Comparison of ENCODE assay signal across 8 mouse cellular contexts in the genomic region with DNA sequence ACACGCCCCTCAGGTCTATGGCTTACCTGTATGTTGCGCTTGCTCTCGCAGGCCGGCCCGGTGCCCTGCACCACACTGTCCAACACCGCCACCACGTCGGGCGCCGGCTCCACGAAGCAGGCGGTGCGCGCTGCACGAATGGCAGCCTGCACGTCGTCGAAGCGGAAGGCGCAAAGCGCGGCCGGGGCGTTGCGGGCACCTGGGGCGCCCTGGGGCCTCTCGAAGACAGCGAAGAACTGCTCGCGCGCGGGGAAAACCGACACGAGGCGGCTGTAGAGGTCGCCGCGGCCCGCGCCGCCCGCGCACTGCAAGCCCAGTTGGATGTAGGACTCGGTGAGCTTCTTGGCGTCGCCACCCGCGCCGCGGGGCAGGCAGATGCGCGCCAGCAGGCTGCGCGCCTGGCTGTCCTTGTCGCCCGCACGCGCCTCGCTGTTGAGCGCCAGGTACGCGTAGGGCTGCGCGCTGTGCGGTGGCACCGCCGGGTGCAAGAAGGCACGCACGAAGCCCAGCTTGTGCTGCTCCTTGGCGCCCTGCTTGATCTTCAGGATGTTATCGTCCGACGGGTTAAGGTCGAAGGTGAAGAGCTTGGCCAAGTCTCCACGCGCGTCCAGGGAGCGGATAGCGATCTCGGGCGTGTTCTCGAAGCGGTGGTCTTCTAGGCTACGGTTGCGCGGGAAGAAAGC. TPM values are rescaled to one million over a fixed set of nuclear protein-coding genes. Genes with fewer than 3 reads are reported as not detected.
DNase-seq lines count a peak whose midpoint lies in the region; ATAC-seq and TF ChIP-seq lines count a peak whose summit lies in the region.

No protein-coding gene starts in this region.

- no peaks in the 10 kb centered on the region for H3K9me3 ChIP-seq in forebrain, embryonic 10.5 days
- no peaks in the 10 kb centered on the region for H3K9me3 ChIP-seq in limb, embryonic 13.5 days
- H3K9me3 ChIP-seq in neural tube, embryonic 15.5 days (replicated peaks), result no peaks in the 10 kb centered on the region

- no peak for TF ChIP-seq POLR2A in kidney, adult 2 months (IDR thresholded peaks at IDR 0.05; ENCODE audit: low read depth, low read length)

- peaks cover 4% of the 10 kb centered on the region; the same call in 1 of the 2 replicates for H3K4me1 ChIP-seq in kidney, adult 2 months (ENCODE audit: control insufficient read depth, insufficient read depth, low read length)
- peaks cover 78% of the 10 kb centered on the region for H3K4me1 ChIP-seq in forebrain, embryonic 10.5 days
- peaks cover 56% of the 10 kb centered on the region for H3K4me1 ChIP-seq in limb, embryonic 13.5 days
- H3K4me1 ChIP-seq in neural tube, embryonic 15.5 days, result peaks cover 33% of the 10 kb centered on the region

- H3K4me2 ChIP-seq in limb, embryonic 13.5 days (replicated peaks), result peak overlapping the region; percentile 91
- peak overlapping the region; percentile 90 for H3K4me2 ChIP-seq in neural tube, embryonic 15.5 days

- no peak for TF ChIP-seq CTCF in kidney, adult 2 months (conservative IDR thresholded peaks at IDR 0.05; ENCODE audit: insufficient read depth, insufficient read length, low read depth, low read length)

- peak overlapping the region; percentile 64 for H3K4me3 ChIP-seq in kidney, adult 2 months (ENCODE audit: insufficient read depth, low read depth, low read length)
- peak overlapping the region; percentile 62 for H3K4me3 ChIP-seq in forebrain, embryonic 10.5 days
- H3K4me3 ChIP-seq in limb, embryonic 13.5 days, result peak overlapping the region; percentile 61
- H3K4me3 ChIP-seq in neural tube, embryonic 15.5 days (replicated peaks), result peak overlapping the region; percentile 54

- H3K9ac ChIP-seq in limb, embryonic 13.5 days, result peak overlapping the region; percentile 71
- peak overlapping the region; percentile 47 for H3K9ac ChIP-seq in neural tube, embryonic 15.5 days (replicated peaks)

- no peaks in the 10 kb centered on the region for H3K36me3 ChIP-seq in kidney, adult 2 months (ENCODE audit: control insufficient read depth, insufficient read depth, low read length)
- H3K36me3 ChIP-seq in forebrain, embryonic 10.5 days (replicated peaks), result no peaks in the 10 kb centered on the region
- H3K36me3 ChIP-seq in limb, embryonic 13.5 days, result no peaks in the 10 kb centered on the region
- H3K36me3 ChIP-seq in neural tube, embryonic 15.5 days, result no peaks in the 10 kb centered on the region

- ATAC-seq in limb, embryonic 13.5 days (ENCODE audit: low FRiP score, low read depth), result no peak
- ATAC-seq in neural tube, embryonic 15.5 days (ENCODE audit: low FRiP score), result no peak

- WGBS in kidney, adult 2 months, result 4% methylated on average over 86 of the region's 86 CpGs
- WGBS in forebrain, embryonic 10.5 days, result 2% methylated on average over 86 of the region's 86 CpGs
- WGBS in limb, embryonic 13.5 days, result 3% methylated on average over 80 of the region's 86 CpGs
- WGBS in neural tube, embryonic 15.5 days, result 2% methylated on average over 86 of the region's 86 CpGs

- no peak for DNase-seq in kidney, adult 2 months
- DNase-seq in kidney, adult 8-10 months, result no peak
- DNase-seq in R1 (ENCODE audit: low read depth, low spot score) (peak; percentile 44), adipocyte (ENCODE audit: low spot score) (no peak)
- no peak for DNase-seq in forebrain, embryonic 10.5 days (ENCODE audit: extremely low spot score, low spot score)
- DNase-seq in layer of hippocampus, adult 9-11 months, result no peak

- no peaks in the 10 kb centered on the region for H3K27me3 ChIP-seq in kidney, adult 2 months (replicated peaks; ENCODE audit: control insufficient read depth, insufficient read depth, low read length)
- H3K27me3 ChIP-seq in forebrain, embryonic 10.5 days (ENCODE audit: poor library complexity, severe bottlenecking), result peaks cover 85% of the 10 kb centered on the region
- peaks cover 57% of the 10 kb centered on the region for H3K27me3 ChIP-seq in limb, embryonic 13.5 days
- peaks cover 51% of the 10 kb centered on the region for H3K27me3 ChIP-seq in neural tube, embryonic 15.5 days (replicated peaks)

- peak overlapping the region; percentile 80 for H3K27ac ChIP-seq in kidney, adult 2 months (ENCODE audit: insufficient read depth, low read depth, low read length)
- H3K27ac ChIP-seq in forebrain, embryonic 10.5 days, result peak overlapping the region; percentile 75
- peak overlapping the region; percentile 44; the same call in 1 of the 2 replicates for H3K27ac ChIP-seq in limb, embryonic 13.5 days
- H3K27ac ChIP-seq in neural tube, embryonic 15.5 days (replicated peaks), result no peak overlapping the region

RNA-seq across cellular contexts. Expression of a gene that starts 1.2 kb away (rescaled TPM):
- 54.2 and 60.2 TPM in 2 replicates for polyA plus RNA-seq in kidney, adult 2 months (2012; rRNA removed)
- polyA plus RNA-seq in forebrain, embryonic 10.5 days (2016; fragmentation: Nextera tagmentation; extraction: Ambion mirVana), result 23.9 and 28.0 TPM in 2 replicates
- polyA plus RNA-seq in limb, embryonic 13.5 days (2015; fragmentation: Nextera tagmentation; extraction: Ambion mirVana), result 27.6 and 30.0 TPM in 2 replicates
- polyA plus RNA-seq in neural tube, embryonic 15.5 days (2015; fragmentation: Nextera tagmentation; extraction: Ambion mirVana), result 8.8 and 9.8 TPM in 2 replicates

RNA-seq across cellular contexts. Expression of a gene that starts 48.9 kb away (rescaled TPM):
- not detected in 2 replicates for polyA plus RNA-seq in kidney, adult 2 months (2012; rRNA removed)
- not detected in 2 replicates for polyA plus RNA-seq in forebrain, embryonic 10.5 days (2016; fragmentation: Nextera tagmentation; extraction: Ambion mirVana)
- polyA plus RNA-seq in limb, embryonic 13.5 days (2015; fragmentation: Nextera tagmentation; extraction: Ambion mirVana), result not detected in 2 replicates
- not detected in 2 replicates for polyA plus RNA-seq in neural tube, embryonic 15.5 days (2015; fragmentation: Nextera tagmentation; extraction: Ambion mirVana)
